Mouse (Mus musculus): ENCODE results near the gene Gm20458. TPM values are rescaled to one million over a fixed set of nuclear protein-coding genes. Genes with fewer than 3 reads are reported as not detected.
A peak's percentile ranks its signal among the peaks of the same experiment; 100 is the strongest.

The Gm20458 gene
- polyA plus RNA-seq, 1 experiment = not detected

- no peaks in the 10 kb centered on the region for H3K4me1 ChIP-seq (ENCODE audit: control insufficient read depth, insufficient read depth, low read length)
Measured at GRCm38 (mm10) chr2:164507811-164508210, 47.0 kb downstream of the Gm20458 start.

DNA sequence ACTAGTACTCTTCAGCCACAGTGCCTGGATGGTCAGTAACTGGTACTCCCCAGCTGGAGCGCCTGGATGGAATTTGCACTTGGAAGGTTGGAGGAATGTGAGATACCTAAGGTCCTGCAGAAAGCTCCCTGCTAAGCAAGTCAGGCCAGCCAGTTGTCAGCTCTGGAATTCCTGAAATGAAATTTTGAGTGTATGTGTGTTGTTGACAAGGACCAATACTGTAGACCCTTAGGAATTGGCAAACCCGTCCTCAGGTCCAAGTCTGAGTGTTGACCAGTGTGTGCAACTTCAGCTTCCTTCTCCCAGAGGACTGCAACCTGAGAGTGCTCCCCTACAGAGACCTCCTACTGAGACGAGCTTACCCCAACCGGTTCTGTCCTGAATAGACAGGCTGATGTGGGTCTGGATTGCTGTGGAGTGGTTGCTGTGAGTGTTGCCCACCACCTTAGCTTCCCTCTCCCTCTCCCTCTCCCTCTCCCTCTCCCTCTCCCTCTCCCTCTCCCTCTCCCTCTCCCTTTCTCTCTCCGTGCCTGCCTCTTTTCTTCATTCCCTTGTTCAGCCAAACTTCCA is 49.9 kb downstream of the Gm20458 start:
- Histone ChIP-seq H3K4me3 (ENCODE audit: insufficient read depth, low read length) (no peak overlapping the region), H3K4me1 (ENCODE audit: control insufficient read depth, insufficient read depth, low read length) (peaks cover 5% of the 10 kb centered on the region; the same call in 1 of the 2 replicates), H3K27ac (ENCODE audit: insufficient read depth, low read depth, low read length) (no peak overlapping the region)
- no peak for TF ChIP-seq CTCF (IDR thresholded peaks at IDR 0.05; ENCODE audit: low read depth, low read length)

More at GRCm38 (mm10) chr2:164507811-164508210, 47.0 kb downstream of the Gm20458 start:
- TF ChIP-seq POLR2A (IDR thresholded peaks at IDR 0.05; ENCODE audit: borderline replicate concordance, low read depth, low read length) (no peak), CTCF (IDR thresholded peaks at IDR 0.05; ENCODE audit: low read depth, low read length) (no peak)
- Histone ChIP-seq H3K4me3 (ENCODE audit: insufficient read depth, low read length) (no peak overlapping the region), H3K27ac (ENCODE audit: insufficient read depth, low read depth, low read length) (no peak overlapping the region)

- Histone ChIP-seq H3K4me3 (ENCODE audit: insufficient read depth, low read length) (no peak overlapping the region), H3K27ac (ENCODE audit: insufficient read depth, low read depth, low read length) (no peak overlapping the region), H3K4me1 (ENCODE audit: control insufficient read depth, insufficient read depth, low read length) (peaks cover 5% of the 10 kb centered on the region; the same call in 1 of the 2 replicates)
- TF ChIP-seq CTCF (IDR thresholded peaks at IDR 0.05; ENCODE audit: low read depth, low read length) (no peak), POLR2A (IDR thresholded peaks at IDR 0.05; ENCODE audit: borderline replicate concordance, low read depth, low read length) (no peak)
Measured at GRCm38 (mm10) chr2:164512121-164512909, 51.5 kb downstream of the Gm20458 start.

GRCm38 (mm10) chr2:164513389-164513788 is 52.6 kb downstream of the Gm20458 start:
- H3K4me1 ChIP-seq (ENCODE audit: control insufficient read depth, insufficient read depth, low read length) = peaks cover 5% of the 10 kb centered on the region; the same call in 1 of the 2 replicates
- no peak for TF ChIP-seq POLR2A (IDR thresholded peaks at IDR 0.05; ENCODE audit: borderline replicate concordance, low read depth, low read length)
- no peak for TF ChIP-seq CTCF (IDR thresholded peaks at IDR 0.05; ENCODE audit: low read depth, low read length)

DNA sequence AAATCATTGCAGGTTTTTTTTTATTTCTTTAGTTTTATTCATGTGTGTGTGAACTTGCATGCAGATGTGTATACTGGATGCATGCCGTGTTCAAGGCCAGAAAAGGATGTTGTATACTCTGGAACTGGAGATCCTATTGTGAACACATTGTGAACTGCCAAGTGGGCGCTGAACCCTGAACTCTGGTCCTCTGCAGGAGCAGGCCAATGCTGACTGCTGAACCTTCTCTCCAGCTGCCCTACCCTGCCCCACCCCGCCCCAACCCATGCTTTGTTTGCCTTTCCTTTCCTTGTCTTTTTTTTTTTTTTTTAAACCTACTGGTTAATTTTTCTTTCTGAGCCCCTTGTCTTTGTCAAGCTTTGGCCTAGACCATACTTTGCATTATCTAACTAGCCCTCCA is 54.1 kb downstream of the Gm20458 start:
- Histone ChIP-seq H3K4me1 (ENCODE audit: control insufficient read depth, insufficient read depth, low read length) (peaks cover 5% of the 10 kb centered on the region; the same call in 1 of the 2 replicates), H3K4me3 (ENCODE audit: insufficient read depth, low read length) (no peak overlapping the region), H3K27ac (ENCODE audit: insufficient read depth, low read depth, low read length) (no peak overlapping the region)
- TF ChIP-seq POLR2A (IDR thresholded peaks at IDR 0.05; ENCODE audit: borderline replicate concordance, low read depth, low read length) (no peak), CTCF (IDR thresholded peaks at IDR 0.05; ENCODE audit: low read depth, low read length) (no peak)

More at GRCm38 (mm10) chr2:164513389-164513788, 52.6 kb downstream of the Gm20458 start:
- H3K27ac ChIP-seq (ENCODE audit: insufficient read depth, low read depth, low read length) = no peak overlapping the region
- H3K4me3 ChIP-seq (ENCODE audit: insufficient read depth, low read length) = no peak overlapping the region

- peaks cover 9% of the 10 kb centered on the region for H3K4me1 ChIP-seq (ENCODE audit: control insufficient read depth, insufficient read depth, low read length)
- H3K4me3 ChIP-seq (ENCODE audit: insufficient read depth, low read length) = no peak overlapping the region
- H3K27ac ChIP-seq (ENCODE audit: insufficient read depth, low read depth, low read length) = no peak overlapping the region
- TF ChIP-seq POLR2A (IDR thresholded peaks at IDR 0.05; ENCODE audit: borderline replicate concordance, low read depth, low read length) = no peak
- no peak for TF ChIP-seq CTCF (IDR thresholded peaks at IDR 0.05; ENCODE audit: low read depth, low read length)
Measured at GRCm38 (mm10) chr2:164515897-164516296, 55.1 kb downstream of the Gm20458 start.

DNA sequence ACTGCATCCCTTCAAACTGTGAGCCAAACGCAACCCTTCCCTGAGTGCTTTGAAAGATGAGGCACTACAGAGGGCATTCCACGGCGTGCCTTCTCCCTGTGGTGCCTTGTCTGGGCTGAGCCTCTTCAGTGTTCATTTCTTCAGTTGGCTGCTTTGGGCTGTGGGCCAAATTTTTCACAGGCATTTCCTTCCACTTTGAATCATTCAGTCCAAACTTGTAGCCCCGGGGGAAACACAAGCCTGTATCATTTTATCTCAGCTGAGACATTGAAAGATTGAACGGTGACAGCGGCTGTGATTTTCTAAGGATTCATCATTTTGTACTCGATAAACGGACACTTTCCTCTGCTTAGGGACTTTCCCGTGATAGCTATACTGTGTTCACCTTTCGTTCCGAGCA is 55.8 kb downstream of the Gm20458 start:
- H3K4me1 ChIP-seq (ENCODE audit: control insufficient read depth, insufficient read depth, low read length) = peaks cover 14% of the 10 kb centered on the region
- TF ChIP-seq CTCF (IDR thresholded peaks at IDR 0.05; ENCODE audit: low read depth, low read length) (no peak), POLR2A (IDR thresholded peaks at IDR 0.05; ENCODE audit: borderline replicate concordance, low read depth, low read length) (no peak)
- H3K4me3 ChIP-seq (ENCODE audit: insufficient read depth, low read length) = no peak overlapping the region
- H3K27ac ChIP-seq (ENCODE audit: insufficient read depth, low read depth, low read length) = no peak overlapping the region

- no peak overlapping the region for H3K27ac ChIP-seq (ENCODE audit: insufficient read depth, low read depth, low read length)
- TF ChIP-seq CTCF (IDR thresholded peaks at IDR 0.05; ENCODE audit: low read depth, low read length) (peak; percentile 78), POLR2A (IDR thresholded peaks at IDR 0.05; ENCODE audit: borderline replicate concordance, low read depth, low read length) (no peak)
- peaks cover 22% of the 10 kb centered on the region for H3K4me1 ChIP-seq (ENCODE audit: control insufficient read depth, insufficient read depth, low read length)
- H3K4me3 ChIP-seq (ENCODE audit: insufficient read depth, low read length) = no peak overlapping the region
Measured at GRCm38 (mm10) chr2:164517485-164518221, 56.9 kb downstream of the Gm20458 start.

GRCm38 (mm10) chr2:164518266-164519170 is 57.8 kb downstream of the Gm20458 start:
- TF ChIP-seq POLR2A (IDR thresholded peaks at IDR 0.05; ENCODE audit: borderline replicate concordance, low read depth, low read length) (no peak), CTCF (IDR thresholded peaks at IDR 0.05; ENCODE audit: low read depth, low read length) (no peak)
- no peak overlapping the region for H3K27ac ChIP-seq (ENCODE audit: insufficient read depth, low read depth, low read length)
- peaks cover 22% of the 10 kb centered on the region for H3K4me1 ChIP-seq (ENCODE audit: control insufficient read depth, insufficient read depth, low read length)
- H3K4me3 ChIP-seq (ENCODE audit: insufficient read depth, low read length) = no peak overlapping the region
